Mouse (Mus musculus) gastrocnemius, adult 8-10 months (tissue): ENCODE results near the gene G3bp2. TPM values are rescaled to one million over a fixed set of nuclear protein-coding genes. Genes with fewer than 3 reads are reported as not detected.
"Not testable (repeated sequence)": the region's sequence is repeated elsewhere in the genome, so short reads cannot be mapped to it uniquely, and the experiment has no call there.

Experiments used
- DNase-seq, 2 experiments: peaks; one replicate each; pipeline ENCODE4 v3.0.0; 2022; ENCODE audit warnings: low spot score in 2 of 2
- total RNA-seq, 4 experiments: library from RNA; stranded (reverse); gene quantifications; 2 replicates each; pipeline ENCODE4 v1.2.4; 2022

The G3bp2 gene
- total RNA-seq: 10 to 100 TPM; 53.3 to 63.2 (median 60.7) TPM

DNA sequence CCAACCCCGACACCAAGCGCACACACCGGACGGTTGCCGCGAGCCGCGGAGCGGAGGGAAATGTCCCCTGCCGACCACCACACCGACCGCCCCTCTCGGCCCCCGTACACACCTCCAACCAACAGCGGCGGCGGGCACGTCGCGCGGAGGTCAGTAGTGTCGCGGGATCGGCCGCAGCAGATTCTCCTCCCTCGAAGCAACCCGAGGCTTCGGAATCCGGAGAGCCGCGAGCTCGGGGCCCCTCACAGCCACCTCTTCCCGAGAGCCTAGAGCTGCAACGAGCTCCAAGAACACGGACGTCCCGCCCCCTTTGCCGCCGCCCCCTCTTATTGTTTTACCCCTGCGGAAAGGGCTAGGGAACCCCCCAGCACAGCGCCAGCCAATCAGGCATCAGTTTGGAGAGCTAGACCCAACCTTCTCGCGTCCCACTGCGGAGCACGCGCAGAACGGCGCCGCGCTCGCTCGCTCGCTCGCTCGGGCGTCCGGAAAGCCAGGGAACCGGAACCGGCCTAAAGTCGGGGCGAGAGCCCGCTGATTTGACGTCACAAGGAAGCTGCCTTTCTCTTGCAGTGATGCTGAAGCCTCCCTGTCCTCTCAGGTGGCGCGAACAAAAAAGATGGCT lies at the start of gene G3bp2:
Gene G3bp2 (minus strand): TSS at position 303 of the 622 bp plus-strand sequence.
- peak; percentile 95 for DNase-seq

DNA sequence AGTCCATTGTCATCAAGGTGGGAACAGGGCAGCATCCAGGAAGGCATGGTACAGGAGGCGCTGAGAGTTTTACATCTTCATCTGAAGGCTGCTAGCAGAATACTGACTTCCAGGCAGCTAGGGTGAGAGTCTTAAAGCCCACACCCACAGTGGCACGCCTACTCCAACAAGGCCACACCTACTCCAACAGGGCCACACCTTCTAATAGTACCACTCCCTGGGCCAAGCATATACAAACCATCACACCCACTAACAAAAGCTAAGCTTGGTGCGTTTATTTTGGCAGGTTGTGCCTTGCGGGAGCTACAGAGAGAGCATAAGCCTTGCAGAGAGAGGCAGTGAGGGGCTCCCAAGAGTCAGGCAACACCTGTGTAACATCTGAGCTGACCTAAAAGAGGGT lies 49.5 kb upstream of the G3bp2 start:
- DNase-seq: not testable (repeated sequence)

GRCm38 (mm10) chr5:92132127-92132526 lies 48.6 kb upstream of the G3bp2 start:
- no peak for DNase-seq

DNA sequence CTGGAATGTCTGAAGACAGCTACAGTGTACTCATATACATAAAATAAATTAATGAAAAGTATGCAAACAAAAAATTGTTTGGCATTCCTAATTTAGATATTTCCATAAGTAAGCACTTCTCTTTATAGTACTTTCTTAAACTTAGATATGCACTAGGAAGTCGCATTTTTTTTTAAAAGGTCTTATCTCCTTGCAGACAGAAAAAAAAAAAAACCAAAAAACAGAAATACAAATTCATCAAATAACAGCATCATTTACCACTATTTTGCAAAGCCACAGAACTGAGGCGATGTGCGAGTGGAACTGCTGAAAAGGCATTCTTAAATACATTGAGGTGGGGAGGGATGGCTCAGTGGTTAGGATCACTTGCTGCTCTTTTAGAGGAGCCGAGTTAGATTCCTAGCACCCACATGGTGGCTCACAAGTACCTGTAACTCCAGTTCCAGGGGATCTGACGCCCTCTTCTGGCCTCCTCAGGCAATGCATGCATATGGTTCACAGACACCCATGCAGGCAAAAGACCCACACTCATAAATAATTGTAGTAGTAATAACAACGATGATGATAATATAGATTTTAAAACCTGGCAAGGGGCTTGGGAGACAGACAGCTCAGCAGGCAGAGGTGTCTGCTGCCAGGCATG lies 46.6 kb upstream of the G3bp2 start:
- no peak for DNase-seq

- no peak for DNase-seq
These were observed 45.8 kb upstream of the G3bp2 start for GRCm38 (mm10) chr5:92129321-92129768.

DNA sequence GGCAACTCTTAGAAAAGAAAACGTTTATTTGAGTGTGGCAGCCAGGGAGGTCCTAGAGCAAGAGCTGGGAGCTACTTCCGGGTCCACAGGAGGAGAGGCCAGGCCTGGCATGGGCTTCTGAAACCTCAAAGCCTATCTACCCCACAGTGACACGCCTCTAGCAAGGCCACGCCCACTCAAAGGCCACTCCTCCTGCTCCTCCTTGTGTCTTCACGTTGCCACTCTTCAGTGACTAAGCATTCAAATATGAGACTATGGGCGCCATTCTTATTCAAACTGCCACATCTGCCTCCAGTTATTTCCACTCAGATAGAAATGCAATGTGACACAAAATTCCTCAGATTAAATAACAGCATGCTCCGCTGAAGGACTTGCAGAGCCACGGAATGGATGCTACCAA lies 45.1 kb upstream of the G3bp2 start:
- peak in 1 of 2 experiments; percentile 33 for DNase-seq

DNA sequence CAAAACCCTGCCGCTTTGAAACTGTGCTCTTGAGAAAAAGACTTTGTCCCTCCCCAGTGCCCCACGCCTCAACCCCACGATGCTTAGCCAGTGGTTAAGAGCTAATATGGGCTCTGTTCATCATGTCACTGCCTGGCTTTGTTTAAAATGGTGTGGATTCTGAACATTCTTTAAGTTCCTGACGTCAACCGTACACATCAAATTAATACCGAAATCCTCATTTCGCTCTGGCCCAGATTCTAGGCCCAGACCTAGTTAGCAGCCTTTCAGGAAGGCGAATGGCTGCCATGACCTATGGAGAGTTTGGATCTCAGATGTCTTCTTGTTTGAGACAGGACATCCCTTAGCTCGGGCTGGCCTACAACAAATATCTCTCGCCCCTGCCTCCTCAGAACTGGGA lies 44.2 kb upstream of the G3bp2 start:
- DNase-seq: no peak

- DNase-seq: no peak
These were observed 43.7 kb upstream of the G3bp2 start for GRCm38 (mm10) chr5:92127141-92127625.

GRCm38 (mm10) chr5:92125446-92125845 lies 41.9 kb upstream of the G3bp2 start:
- no peak for DNase-seq

DNA sequence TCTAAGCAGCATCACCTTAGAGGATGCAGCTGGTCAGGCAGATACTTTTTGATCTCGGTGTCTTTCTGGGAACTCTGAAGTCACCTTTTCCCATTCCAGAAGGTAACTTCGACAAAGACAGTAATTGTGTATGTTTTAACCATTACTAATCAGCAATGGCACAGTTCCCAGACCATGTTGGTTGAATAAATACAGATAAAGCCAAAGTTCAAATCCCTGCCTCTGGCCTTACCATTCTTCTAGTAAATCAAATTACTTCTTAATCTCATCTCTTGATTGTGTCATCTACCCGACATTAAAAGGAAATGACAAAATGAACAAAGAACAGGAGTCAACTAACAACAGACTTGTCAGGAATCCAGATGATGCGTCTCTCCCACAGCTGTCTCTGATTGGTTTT lies 38.1 kb upstream of the G3bp2 start:
- DNase-seq: no peak

- peak; percentile 69 to 72 for DNase-seq
These were observed 34.4 kb upstream of the G3bp2 start for GRCm38 (mm10) chr5:92117823-92118403.

- no peak for DNase-seq
These were observed 31.4 kb upstream of the G3bp2 start for GRCm38 (mm10) chr5:92114939-92115338.

- DNase-seq: no peak
These were observed 30.7 kb upstream of the G3bp2 start for GRCm38 (mm10) chr5:92114223-92114622.

DNA sequence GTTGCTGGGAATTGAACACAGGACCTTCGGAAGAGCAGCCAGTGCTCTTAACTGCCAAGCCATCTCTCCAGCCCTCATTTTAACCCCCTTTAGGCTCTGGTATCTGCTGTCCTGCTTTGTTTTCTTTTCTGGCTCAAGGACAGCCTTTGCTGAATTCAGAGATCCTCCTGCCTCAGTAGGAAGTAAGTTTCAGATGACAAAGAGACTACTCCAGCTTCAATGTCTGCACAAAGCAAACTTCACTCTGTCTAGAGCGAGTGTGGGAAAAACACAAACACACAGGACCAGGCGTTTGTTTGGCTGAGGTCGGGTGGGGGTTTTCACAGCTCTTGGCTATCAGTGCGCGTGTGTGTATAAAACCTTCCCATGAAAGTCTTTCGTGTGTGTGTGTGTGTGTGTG lies 30.0 kb upstream of the G3bp2 start:
- no peak for DNase-seq

GRCm38 (mm10) chr5:92112585-92112984 lies 29.1 kb upstream of the G3bp2 start:
- DNase-seq: no peak

GRCm38 (mm10) chr5:92112175-92112574 lies 28.7 kb upstream of the G3bp2 start:
- no peak for DNase-seq

GRCm38 (mm10) chr5:92110818-92111355 lies 27.4 kb upstream of the G3bp2 start:
- peak in 1 of 2 experiments; percentile 28 for DNase-seq

DNA sequence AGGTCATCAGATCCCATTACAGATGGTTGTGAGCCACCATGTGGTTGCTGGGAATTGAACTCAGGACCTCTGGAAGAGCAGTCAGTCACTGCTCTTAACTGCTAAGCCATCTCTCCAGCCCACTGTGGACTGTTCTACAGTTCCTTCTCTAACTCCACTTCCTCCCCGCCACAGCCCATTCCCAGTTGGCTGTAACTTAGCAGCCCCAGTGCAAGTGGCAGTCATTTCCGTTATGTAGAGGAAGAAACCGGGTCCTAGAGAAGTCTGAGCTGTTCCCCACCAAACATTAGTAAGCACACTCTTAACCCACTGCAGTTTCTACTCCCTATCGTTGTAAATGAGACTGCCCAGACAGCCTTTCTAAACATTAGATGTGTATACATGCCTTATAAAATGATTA lies 23.8 kb upstream of the G3bp2 start:
- DNase-seq: no peak

GRCm38 (mm10) chr5:92106327-92107125 lies 23.0 kb upstream of the G3bp2 start:
- DNase-seq: no peak

DNA sequence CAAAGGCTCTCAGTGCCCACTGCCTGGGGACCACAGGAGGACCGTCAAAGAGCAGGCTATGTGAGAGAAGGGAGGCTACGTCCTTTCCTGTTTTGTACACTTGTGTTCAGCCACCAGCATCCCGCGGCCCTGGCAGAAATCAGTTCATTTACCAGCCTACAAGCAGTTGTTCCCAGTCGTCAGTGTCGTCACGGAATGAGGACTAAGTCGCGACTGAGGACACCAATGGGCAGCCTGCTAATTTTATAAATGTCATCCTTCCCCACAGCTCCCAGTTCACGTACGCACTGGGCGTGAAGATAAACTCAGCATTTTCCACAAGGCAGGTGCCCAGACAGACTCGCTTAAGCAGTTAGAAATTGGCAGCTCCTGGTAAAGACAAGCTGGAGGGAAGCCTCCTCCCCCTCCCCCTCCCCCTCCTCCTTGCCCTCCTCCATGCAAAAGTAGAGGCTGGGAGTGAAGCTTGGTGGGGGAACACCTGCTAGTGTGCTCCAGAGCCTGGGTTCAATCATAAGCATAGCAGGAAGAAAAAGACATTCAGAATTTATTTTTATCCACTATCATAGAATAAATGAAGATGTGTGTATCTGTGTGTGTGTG lies 20.4 kb upstream of the G3bp2 start:
- DNase-seq: no peak

DNA sequence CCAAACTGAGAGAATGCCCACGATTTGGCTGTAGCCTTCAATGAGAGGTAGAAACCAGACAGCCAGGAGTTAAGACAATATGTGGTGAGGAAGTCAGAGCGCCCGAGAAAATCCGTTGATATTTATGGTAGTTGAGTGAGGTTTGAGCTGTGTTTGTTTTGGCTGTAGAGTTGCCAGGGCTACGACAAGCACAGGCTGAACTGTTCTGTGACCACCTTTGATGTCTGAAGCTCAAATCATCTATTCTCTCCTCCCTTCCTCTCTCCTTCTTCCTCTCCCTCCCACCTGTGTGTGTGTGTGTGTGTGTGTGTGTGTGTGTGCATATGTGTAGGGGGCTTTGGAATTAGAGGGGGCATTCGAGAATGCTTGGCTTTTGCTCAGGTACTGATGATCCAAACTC lies 19.5 kb upstream of the G3bp2 start:
- no peak for DNase-seq
